ENCODE assay signal across 9 mouse cellular contexts in the genomic region with DNA sequence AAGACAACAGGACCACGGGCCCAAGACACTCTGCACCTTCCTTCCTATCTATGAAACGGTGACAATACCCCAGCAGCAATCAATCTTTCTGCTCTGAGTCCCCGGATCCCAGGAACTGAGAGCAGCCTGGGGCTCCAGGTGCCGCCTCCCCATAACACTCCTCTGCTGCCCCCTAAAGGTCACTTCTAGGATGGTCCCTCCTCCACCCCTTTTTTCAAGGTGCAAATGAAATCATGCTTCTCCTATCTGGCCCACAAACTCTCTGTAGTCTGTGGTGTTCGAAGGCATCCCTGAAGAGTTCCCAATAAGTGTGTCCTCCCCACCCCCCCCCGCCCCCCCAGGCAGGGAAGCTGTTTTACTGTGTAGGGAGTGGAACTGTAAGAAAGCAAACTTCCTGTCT.
A peak's percentile ranks its signal among the peaks of the same experiment; 100 is the strongest.
DNase-seq lines count a peak whose midpoint lies in the region; ATAC-seq lines count a peak whose summit lies in the region.
"Had no signal": no experiment of that assay in that cellular context is flagged by ENCODE, and none has a peak within 500 bp of the region (broad histone marks: within the 10 kb centered on the region; RNA-seq: fewer than 3 reads in every experiment).

No protein-coding gene starts in this region.

- H3K4me3 ChIP-seq in intestine, embryonic 14.5 days (ENCODE audit: low read depth, low read length): no peak overlapping the region
- no peak overlapping the region for H3K4me3 ChIP-seq in midbrain, embryonic 13.5 days (replicated peaks)

- no peaks in the 10 kb centered on the region for H3K9me3 ChIP-seq in intestine, embryonic 14.5 days (ENCODE audit: control insufficient read depth, low read length)
- H3K9me3 ChIP-seq in midbrain, embryonic 13.5 days: no peaks in the 10 kb centered on the region

- DNase-seq in heart, adult 18-20 months: peak; percentile 47 to 74
- no peak for DNase-seq in heart, postnatal 25 days (ENCODE audit: low spot score)
- DNase-seq in brain, adult 2 months (ENCODE audit: low read depth, low spot score): peak; percentile 81
- peak; percentile 87 for DNase-seq in intestine, embryonic 14.5 days (ENCODE audit: low spot score)
- peak; percentile 23 to 58 for DNase-seq in left cerebral cortex, postnatal 10 days (ENCODE audit: extremely low spot score in 1 of 2, low spot score in 2 of 2)
- DNase-seq in spleen, postnatal 4 days (ENCODE audit: low spot score in 2 of 2): peak; percentile 44 to 75

- H3K27me3 ChIP-seq in intestine, embryonic 14.5 days (replicated peaks; ENCODE audit: control insufficient read depth, insufficient read depth, low read length): no peaks in the 10 kb centered on the region
- H3K27me3 ChIP-seq in midbrain, embryonic 13.5 days: no peaks in the 10 kb centered on the region

- H3K36me3 ChIP-seq in intestine, embryonic 14.5 days (ENCODE audit: control insufficient read depth, insufficient read depth, low read length): no peaks in the 10 kb centered on the region
- H3K36me3 ChIP-seq in midbrain, embryonic 13.5 days: no peaks in the 10 kb centered on the region
- H3K36me3 ChIP-seq: G1E had no signal

- 0 out of 2 replicates have a peak, but pooled peaks cover 2% of the 10 kb centered on the region for H3K4me1 ChIP-seq in intestine, embryonic 14.5 days (replicated peaks; ENCODE audit: control insufficient read depth, insufficient read depth, low read length)
- H3K4me1 ChIP-seq in midbrain, embryonic 13.5 days (replicated peaks): no peaks in the 10 kb centered on the region

- intact Hi-C loops in heart, postnatal 25 days (cut with DNase I): loop anchor here (1.0 kb wide), 3 partner anchors 135 to 327 kb away; no protein-coding TSS in a partner anchor
- intact Hi-C loops in left cerebral cortex, postnatal 10 days (cut with DNase I): loop anchor here (5.0 kb wide), 2 partner anchors 135 to 185 kb away; no protein-coding TSS in a partner anchor

- peak; percentile 52; the same call in 1 of the 2 replicates for ATAC-seq in erythroblast, adult 5-6 weeks (replicated peaks; ENCODE audit: low FRiP score, poor library complexity, severe bottlenecking)
- ATAC-seq in intestine, embryonic 14.5 days (replicated peaks; ENCODE audit: low FRiP score, low TSS enrichment, low read depth): peak; percentile 56
- peak; percentile 74 for ATAC-seq in midbrain, embryonic 13.5 days

- H3K27ac ChIP-seq in intestine, embryonic 14.5 days (ENCODE audit: low read depth): no peak overlapping the region
- H3K27ac ChIP-seq in midbrain, embryonic 13.5 days: no peak overlapping the region

- H3K4me2 ChIP-seq in intestine, embryonic 14.5 days (ENCODE audit: low read length): no peak overlapping the region
- H3K4me2 ChIP-seq in midbrain, embryonic 13.5 days (replicated peaks): no peak overlapping the region

- no peak overlapping the region for H3K9ac ChIP-seq in intestine, embryonic 14.5 days (ENCODE audit: low read length)
- H3K9ac ChIP-seq in midbrain, embryonic 13.5 days (replicated peaks): no peak overlapping the region

- WGBS in intestine, embryonic 14.5 days: 6% methylated on average over 6 of the region's 6 CpGs
- whole genome bisulfite sequencing in midbrain, embryonic 13.5 days: 7% methylated on average over 6 of the region's 6 CpGs
